Mouse (Mus musculus): Measurements from ENCODE around the gene Zfp874a. TPM values are rescaled to one million over a fixed set of nuclear protein-coding genes. Genes with fewer than 3 reads are reported as not detected.
A peak's percentile ranks its signal among the peaks of the same experiment; 100 is the strongest.
"Not testable (repeated sequence)": the region's sequence is repeated elsewhere in the genome, so short reads cannot be mapped to it uniquely, and the experiment has no call there.

The Zfp874a gene
- polyA plus RNA-seq, 1 experiment from 2014 or later: 7.1 TPM

DNA sequence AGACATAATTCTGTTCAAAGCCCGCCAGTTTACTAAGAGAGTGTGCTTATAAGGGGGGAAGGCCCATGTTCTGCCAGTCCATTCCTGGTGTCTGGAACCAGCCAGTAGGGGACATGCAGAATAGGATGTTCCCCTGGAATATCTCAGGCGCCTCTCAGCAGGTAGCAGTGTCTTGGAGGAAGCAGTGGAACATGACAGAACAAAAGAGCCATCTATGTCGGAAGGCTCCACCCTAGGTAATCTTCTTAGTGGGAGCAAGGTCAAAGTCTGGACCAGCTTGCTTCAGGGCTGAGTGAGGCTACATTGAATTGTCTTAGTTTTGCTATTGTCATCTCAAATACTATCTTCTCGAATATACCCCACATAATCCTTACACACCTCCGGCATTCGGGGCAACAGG is 35.7 kb downstream of the Zfp874a start:
- Histone ChIP-seq H3K27me3 (replicated peaks; ENCODE audit: control insufficient read depth, insufficient read depth, low read length) (no peaks in the 10 kb centered on the region), H3K4me2 (ENCODE audit: low read length) (no peak overlapping the region), H3K36me3 (ENCODE audit: control insufficient read depth, insufficient read depth, low read length) (no peaks in the 10 kb centered on the region), H3K4me1 (ENCODE audit: control insufficient read depth, insufficient read depth, low read depth, low read length) (peaks cover 3% of the 10 kb centered on the region), H3K4me3 (ENCODE audit: low read length) (no peak overlapping the region), H3K9ac (ENCODE audit: low read depth, low read length) (no peak overlapping the region), H3K27ac (ENCODE audit: low read depth, low read length) (no peak overlapping the region), H3K9me3 (ENCODE audit: control insufficient read depth, low read length) (no peaks in the 10 kb centered on the region)
- WGBS: 94% methylated on average over 6 of the region's 6 CpGs
- ATAC-seq: no peak

DNA sequence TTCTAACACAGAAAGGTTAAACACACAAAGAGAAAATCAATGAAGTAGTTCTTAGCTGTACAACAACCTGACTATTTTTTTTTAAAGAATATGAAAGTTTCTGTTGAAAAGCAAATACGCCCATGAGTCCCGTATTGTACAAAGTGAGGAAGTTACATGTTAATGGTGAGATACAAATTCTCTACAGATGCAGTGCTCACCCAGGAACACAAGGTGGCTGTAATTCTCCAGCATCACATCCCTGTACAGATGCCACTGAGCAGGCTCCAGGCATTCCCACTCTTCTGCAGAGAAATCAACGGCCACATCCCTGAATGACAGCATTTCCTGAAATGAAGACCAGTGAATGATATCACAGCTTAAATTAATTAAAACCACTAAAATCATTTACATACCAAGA is 37.8 kb downstream of the Zfp874a start:
- H3K9me3 ChIP-seq (ENCODE audit: control insufficient read depth, low read length); H3K27ac ChIP-seq (ENCODE audit: low read depth, low read length); ATAC-seq; H3K4me3 ChIP-seq (ENCODE audit: low read length); H3K4me2 ChIP-seq (ENCODE audit: low read length); H3K9ac ChIP-seq (ENCODE audit: low read depth, low read length); H3K36me3 ChIP-seq (ENCODE audit: control insufficient read depth, insufficient read depth, low read length); H3K4me1 ChIP-seq (ENCODE audit: control insufficient read depth, insufficient read depth, low read depth, low read length); H3K27me3 ChIP-seq (replicated peaks; ENCODE audit: control insufficient read depth, insufficient read depth, low read length): not testable (repeated sequence)
- 71% methylated on average over 3 of the region's 3 CpGs for WGBS

DNA sequence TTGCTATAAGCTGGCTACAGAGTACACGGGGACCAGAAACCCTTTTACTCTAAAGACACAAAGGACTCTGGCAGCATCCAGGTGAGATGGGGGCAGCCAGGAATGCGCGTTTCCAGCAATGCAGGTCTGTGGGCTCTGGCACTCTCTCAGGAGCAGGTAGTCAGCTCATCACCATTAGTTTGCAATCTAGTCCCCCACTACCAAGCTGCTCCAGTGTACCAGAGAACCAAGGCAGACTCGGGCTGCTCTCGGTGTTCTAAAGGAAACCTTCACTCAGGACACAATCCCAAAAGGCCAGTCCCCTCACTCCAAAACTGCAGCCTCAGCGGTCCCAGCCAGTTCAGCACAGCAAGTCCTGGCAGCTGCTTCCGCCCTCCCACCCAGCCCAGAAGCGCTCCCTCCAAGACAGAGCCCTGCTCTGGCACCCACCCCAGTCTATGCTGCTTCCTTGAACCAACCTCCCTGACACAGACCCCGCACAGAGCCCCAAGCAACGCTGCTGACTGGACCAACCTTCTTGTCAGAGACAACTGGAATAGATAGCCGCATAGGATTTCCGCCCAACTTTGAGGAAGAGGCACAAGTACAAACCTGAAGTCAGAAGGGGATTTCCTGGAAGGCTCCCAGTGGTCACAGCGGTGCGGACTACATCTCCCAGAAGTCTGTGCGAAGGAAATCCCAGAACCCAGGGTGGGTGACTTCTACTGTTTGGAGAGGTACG is 52.1 kb downstream of the Zfp874a start, which contains the start of gene Zfp429:
Zfp429 (minus strand) TSS at position 637 of the 721 bp plus-strand sequence.
- H3K9me3 ChIP-seq (ENCODE audit: control insufficient read depth, low read length); H3K36me3 ChIP-seq (ENCODE audit: control insufficient read depth, insufficient read depth, low read length); H3K4me1 ChIP-seq (ENCODE audit: control insufficient read depth, insufficient read depth, low read depth, low read length); H3K27me3 ChIP-seq (replicated peaks; ENCODE audit: control insufficient read depth, insufficient read depth, low read length): not testable (repeated sequence)
- Histone ChIP-seq H3K27ac (ENCODE audit: low read depth, low read length) (peak within 1 kb of the TSS; percentile 48; the same call in 1 of the 2 replicates), H3K9ac (ENCODE audit: low read depth, low read length) (peak within 1 kb of the TSS; percentile 73), H3K4me3 (ENCODE audit: low read length) (peak within 1 kb of the TSS; percentile 73), H3K4me2 (ENCODE audit: low read length) (peak within 1 kb of the TSS; percentile 77)
- ATAC-seq: peak; percentile 99
- 5% methylated on average over 14 of the region's 16 CpGs for WGBS

DNA sequence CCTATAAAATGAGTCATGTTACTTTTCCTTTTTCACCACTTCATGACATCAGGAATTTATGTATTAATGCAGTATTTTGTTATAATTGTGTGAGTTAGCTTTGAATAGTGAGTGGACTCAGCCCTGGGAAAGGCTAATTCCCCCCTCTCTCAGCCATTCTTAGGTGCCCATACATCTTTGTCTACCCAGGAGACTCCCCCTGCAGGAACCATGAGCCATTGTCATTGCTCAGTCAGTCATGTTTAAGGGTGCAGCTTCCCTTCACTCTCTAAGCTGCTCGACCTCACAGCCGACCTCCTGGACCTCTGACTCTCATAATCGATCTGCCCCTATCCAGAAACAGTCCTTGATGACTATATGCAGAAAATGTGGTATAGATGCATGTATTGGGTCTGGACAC is 75.2 kb downstream of the Zfp874a start:
- not testable (repeated sequence) for H3K4me1 ChIP-seq (ENCODE audit: control insufficient read depth, insufficient read depth, low read depth, low read length); H3K27ac ChIP-seq (ENCODE audit: low read depth, low read length); H3K27me3 ChIP-seq (replicated peaks; ENCODE audit: control insufficient read depth, insufficient read depth, low read length); H3K4me2 ChIP-seq (ENCODE audit: low read length); H3K9ac ChIP-seq (ENCODE audit: low read depth, low read length); H3K4me3 ChIP-seq (ENCODE audit: low read length); H3K36me3 ChIP-seq (ENCODE audit: control insufficient read depth, insufficient read depth, low read length); ATAC-seq; H3K9me3 ChIP-seq (ENCODE audit: control insufficient read depth, low read length)
- WGBS: 59% methylated on average over 3 of the region's 3 CpGs

DNA sequence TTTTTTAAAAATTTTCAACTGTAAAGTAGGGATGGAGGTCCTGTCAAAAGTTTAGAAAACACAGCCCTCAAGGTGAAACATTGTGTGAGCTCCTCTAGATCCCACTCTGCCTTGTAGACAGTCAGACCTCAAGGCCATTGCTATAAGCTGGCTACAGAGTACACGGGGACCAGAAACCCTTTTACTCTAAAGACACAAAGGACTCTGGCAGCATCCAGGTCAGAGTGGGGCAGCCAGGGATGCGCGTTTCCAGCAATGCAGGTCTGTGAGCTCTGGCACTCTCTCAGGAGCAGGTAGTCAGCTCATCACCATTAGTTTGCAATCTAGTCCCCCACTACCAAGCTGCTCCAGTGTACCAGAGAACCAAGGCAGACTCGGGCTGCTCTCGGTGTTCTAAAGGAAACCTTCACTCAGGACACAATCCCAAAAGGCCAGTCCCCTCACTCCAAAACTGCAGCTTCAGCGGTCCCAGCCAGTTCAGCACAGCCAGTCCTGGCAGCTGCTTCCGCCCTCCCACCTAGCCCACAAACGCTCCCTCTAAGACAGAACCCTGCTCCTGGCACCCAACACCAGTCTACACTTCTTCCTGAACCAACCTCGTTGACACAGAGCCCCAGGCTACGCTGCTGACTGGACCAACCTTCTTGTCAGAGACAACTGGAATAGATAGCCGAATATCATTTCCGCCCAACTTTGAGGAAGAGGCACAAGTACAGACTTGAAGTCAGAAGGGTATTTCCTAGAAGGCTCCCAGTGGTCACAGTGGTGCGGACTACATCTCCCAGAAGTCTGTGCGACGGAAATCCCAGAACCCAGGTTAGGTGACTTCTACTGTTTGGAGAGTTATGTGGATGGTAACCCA is 76.1 kb downstream of the Zfp874a start, which contains the start of the genes Gm28041 and Zfp456:
Gm28041 (minus strand) TSS at position 684 of the 862 bp plus-strand sequence.
Zfp456 (minus strand) TSS at position 761 of the 862 bp plus-strand sequence.
- Histone ChIP-seq H3K9ac (ENCODE audit: low read depth, low read length) (peak within 1 kb of the TSS; percentile 61), H3K4me2 (ENCODE audit: low read length) (peak within 1 kb of the TSS; percentile 68), H3K4me3 (ENCODE audit: low read length) (peak within 1 kb of the TSS; percentile 46)
- not testable (repeated sequence) for H3K4me1 ChIP-seq (ENCODE audit: control insufficient read depth, insufficient read depth, low read depth, low read length); H3K9me3 ChIP-seq (ENCODE audit: control insufficient read depth, low read length); H3K27me3 ChIP-seq (replicated peaks; ENCODE audit: control insufficient read depth, insufficient read depth, low read length); H3K27ac ChIP-seq (ENCODE audit: low read depth, low read length); H3K36me3 ChIP-seq (ENCODE audit: control insufficient read depth, insufficient read depth, low read length)
- WGBS: 17% methylated on average over 13 of the region's 15 CpGs
- ATAC-seq: peak; percentile 98

Other genes with a start within 250 kb of the Zfp874a start
- 4.4 and 5.5 TPM in 2 replicates for gene Zfp458, start 173.2 kb downstream of the Zfp874a start, polyA plus RNA-seq (2015; fragmentation: Nextera tagmentation; extraction: Ambion mirVana)
- gene Zfp457, start 145.1 kb downstream of the Zfp874a start, polyA plus RNA-seq (2015; fragmentation: Nextera tagmentation; extraction: Ambion mirVana): 1.0 and 1.1 TPM in 2 replicates
- gene Zfp595, start 119.1 kb downstream of the Zfp874a start, polyA plus RNA-seq (2015; fragmentation: Nextera tagmentation; extraction: Ambion mirVana): 1.4 and 1.5 TPM in 2 replicates
- not detected in 2 replicates for gene Gm28044, start 91.1 kb downstream of the Zfp874a start, polyA plus RNA-seq (2015; fragmentation: Nextera tagmentation; extraction: Ambion mirVana)
- gene Zfp953, start 91.0 kb downstream of the Zfp874a start, polyA plus RNA-seq (2015; fragmentation: Nextera tagmentation; extraction: Ambion mirVana): 0.58 and 0.60 TPM in 2 replicates
- not detected in 2 replicates for gene Gm28041, start 75.9 kb downstream of the Zfp874a start, polyA plus RNA-seq (2015; fragmentation: Nextera tagmentation; extraction: Ambion mirVana)
- 0.72 and 0.78 TPM in 2 replicates for gene Zfp456, start 75.8 kb downstream of the Zfp874a start, polyA plus RNA-seq (2015; fragmentation: Nextera tagmentation; extraction: Ambion mirVana)
- gene Zfp429, start 51.8 kb downstream of the Zfp874a start, polyA plus RNA-seq (2015; fragmentation: Nextera tagmentation; extraction: Ambion mirVana): 4.2 and 6.5 TPM in 2 replicates
- 1.8 TPM in 2 replicates for gene Zfp459, start 30.2 kb downstream of the Zfp874a start, polyA plus RNA-seq (2015; fragmentation: Nextera tagmentation; extraction: Ambion mirVana)
- 3.2 and 3.3 TPM in 2 replicates for gene Zfp874b, start 32.6 kb upstream of the Zfp874a start, polyA plus RNA-seq (2015; fragmentation: Nextera tagmentation; extraction: Ambion mirVana)
- 9.8 and 10.5 TPM in 2 replicates for gene Zfp58, start 48.9 kb upstream of the Zfp874a start, polyA plus RNA-seq (2015; fragmentation: Nextera tagmentation; extraction: Ambion mirVana)
- gene Gm26965, start 74.5 kb upstream of the Zfp874a start, polyA plus RNA-seq (2015; fragmentation: Nextera tagmentation; extraction: Ambion mirVana): 0.16 TPM in 1 of 2 replicates, not detected in the other
- gene Zfp87, start 74.6 kb upstream of the Zfp874a start, polyA plus RNA-seq (2015; fragmentation: Nextera tagmentation; extraction: Ambion mirVana): 32.6 and 37.6 TPM in 2 replicates
- gene Zfp748, start 102.2 kb upstream of the Zfp874a start, polyA plus RNA-seq (2015; fragmentation: Nextera tagmentation; extraction: Ambion mirVana): 12.3 and 13.6 TPM in 2 replicates
- gene Zfp729b, start 158.1 kb upstream of the Zfp874a start, polyA plus RNA-seq (2015; fragmentation: Nextera tagmentation; extraction: Ambion mirVana): 4.4 and 4.9 TPM in 2 replicates
- 0.16 TPM in 1 of 2 replicates, not detected in the other for gene Gm49345, start 186.1 kb upstream of the Zfp874a start, polyA plus RNA-seq (2015; fragmentation: Nextera tagmentation; extraction: Ambion mirVana)
- 2.1 and 3.1 TPM in 2 replicates for gene Zfp729a, start 186.2 kb upstream of the Zfp874a start, polyA plus RNA-seq (2015; fragmentation: Nextera tagmentation; extraction: Ambion mirVana)
- gene Zfp738, start 235.4 kb upstream of the Zfp874a start, polyA plus RNA-seq (2015; fragmentation: Nextera tagmentation; extraction: Ambion mirVana): 13.0 and 13.7 TPM in 2 replicates

Data from hindbrain, embryonic 16.5 days (tissue).